Mouse (Mus musculus): Measurements from ENCODE around the gene Ucn2. TPM values are rescaled to one million over a fixed set of nuclear protein-coding genes. Genes with fewer than 3 reads are reported as not detected.

Gene Ucn2
- polyA plus RNA-seq (2015; fragmentation: Nextera tagmentation; extraction: Ambion mirVana), result not detected in 2 replicates

GRCm38 (mm10) chr9:108985710-108986109 is at the start of gene Ucn2:
Gene Ucn2 (plus strand): TSS chr9:108986010.
- TF ChIP-seq EP300 (IDR thresholded peaks at IDR 0.05) (no peak), CTCF (IDR thresholded peaks at IDR 0.05) (no peak)
- Histone ChIP-seq H3K9ac (replicated peaks; ENCODE audit: low read depth) (no peak within 1 kb of the TSS), H3K4me1 (ENCODE audit: insufficient read depth, low read depth, low read length) (peaks cover 8% of the 10 kb centered on the region; the same call in 1 of the 2 replicates), H3K4me3 (ENCODE audit: low read depth, low read length) (no peak within 1 kb of the TSS), H3K9me3 (ENCODE audit: low read length) (no peaks in the 10 kb centered on the region), H3K27ac (ENCODE audit: low read length) (no peak within 1 kb of the TSS), H3K4me2 (replicated peaks; ENCODE audit: low read depth, low read length) (no peak within 1 kb of the TSS), H3K36me3 (ENCODE audit: insufficient read depth, low read length) (no peaks in the 10 kb centered on the region), H3K27me3 (replicated peaks; ENCODE audit: insufficient read depth, low read length) (no peaks in the 10 kb centered on the region)
- 84% methylated on average over 3 of the region's 4 CpGs for WGBS
- ATAC-seq, result no peak
- no peak for DNase-seq (ENCODE audit: low spot score)

- H3K4me2 ChIP-seq (replicated peaks; ENCODE audit: low read depth, low read length), result peak within 1 kb of the TSS; percentile 81
- no peaks in the 10 kb centered on the region for H3K9me3 ChIP-seq (ENCODE audit: low read length)
- H3K4me1 ChIP-seq (ENCODE audit: insufficient read depth, low read depth, low read length), result no peaks in the 10 kb centered on the region
- TF ChIP-seq CTCF (IDR thresholded peaks at IDR 0.05) (peak; percentile 96), EP300 (IDR thresholded peaks at IDR 0.05) (no peak)
- peak within 1 kb of the TSS; percentile 87 for H3K9ac ChIP-seq (replicated peaks; ENCODE audit: low read depth)
- ATAC-seq, result peak; percentile 93
- H3K27ac ChIP-seq (ENCODE audit: low read length), result 0 out of 2 replicates have a peak within 1 kb of the TSS, but pooled peaks have one; percentile 57
- no peaks in the 10 kb centered on the region for H3K27me3 ChIP-seq (replicated peaks; ENCODE audit: insufficient read depth, low read length)
- H3K4me3 ChIP-seq (ENCODE audit: low read depth, low read length), result peak within 1 kb of the TSS; percentile 98
- H3K36me3 ChIP-seq (ENCODE audit: insufficient read depth, low read length), result peaks cover 7% of the 10 kb centered on the region
- peak; percentile 98 for DNase-seq (ENCODE audit: low spot score)
- under 1% methylated on average over 55 of the region's 58 CpGs for WGBS
Observed at GRCm38 (mm10) chr9:108936418-108937364, 49.1 kb upstream of the Ucn2 start, which contains the start of gene Uqcrc1. Gene Uqcrc1 (plus strand): TSS chr9:108936633.

GRCm38 (mm10) chr9:108945111-108945510 is 40.7 kb upstream of the Ucn2 start:
- TF ChIP-seq EP300 (IDR thresholded peaks at IDR 0.05) (no peak), CTCF (IDR thresholded peaks at IDR 0.05) (no peak)
- Histone ChIP-seq H3K4me1 (ENCODE audit: insufficient read depth, low read depth, low read length) (no peaks in the 10 kb centered on the region), H3K9me3 (ENCODE audit: low read length) (no peaks in the 10 kb centered on the region), H3K27me3 (replicated peaks; ENCODE audit: insufficient read depth, low read length) (no peaks in the 10 kb centered on the region), H3K9ac (replicated peaks; ENCODE audit: low read depth) (no peak overlapping the region), H3K4me3 (ENCODE audit: low read depth, low read length) (no peak overlapping the region), H3K27ac (ENCODE audit: low read length) (no peak overlapping the region), H3K4me2 (replicated peaks; ENCODE audit: low read depth, low read length) (no peak overlapping the region), H3K36me3 (ENCODE audit: insufficient read depth, low read length) (peaks cover 55% of the 10 kb centered on the region)
- 72% methylated on average over 9 of the region's 9 CpGs for WGBS
- DNase-seq (ENCODE audit: low spot score) (no peak), ATAC-seq (no peak)

- 87% methylated on average over 5 of the region's 5 CpGs for WGBS
- no peaks in the 10 kb centered on the region for H3K4me1 ChIP-seq (ENCODE audit: insufficient read depth, low read depth, low read length)
- no peak overlapping the region for H3K9ac ChIP-seq (replicated peaks; ENCODE audit: low read depth)
- no peaks in the 10 kb centered on the region for H3K27me3 ChIP-seq (replicated peaks; ENCODE audit: insufficient read depth, low read length)
- H3K9me3 ChIP-seq (ENCODE audit: low read length), result no peaks in the 10 kb centered on the region
- no peak overlapping the region for H3K4me2 ChIP-seq (replicated peaks; ENCODE audit: low read depth, low read length)
- peaks cover 58% of the 10 kb centered on the region for H3K36me3 ChIP-seq (ENCODE audit: insufficient read depth, low read length)
- H3K4me3 ChIP-seq (ENCODE audit: low read depth, low read length), result no peak overlapping the region
- ATAC-seq (no peak), DNase-seq (ENCODE audit: low spot score) (no peak)
- TF ChIP-seq EP300 (IDR thresholded peaks at IDR 0.05), result no peak
- no peak for TF ChIP-seq CTCF (IDR thresholded peaks at IDR 0.05)
- no peak overlapping the region for H3K27ac ChIP-seq (ENCODE audit: low read length)
Observed at GRCm38 (mm10) chr9:108945608-108946007, 40.2 kb upstream of the Ucn2 start.

DNA sequence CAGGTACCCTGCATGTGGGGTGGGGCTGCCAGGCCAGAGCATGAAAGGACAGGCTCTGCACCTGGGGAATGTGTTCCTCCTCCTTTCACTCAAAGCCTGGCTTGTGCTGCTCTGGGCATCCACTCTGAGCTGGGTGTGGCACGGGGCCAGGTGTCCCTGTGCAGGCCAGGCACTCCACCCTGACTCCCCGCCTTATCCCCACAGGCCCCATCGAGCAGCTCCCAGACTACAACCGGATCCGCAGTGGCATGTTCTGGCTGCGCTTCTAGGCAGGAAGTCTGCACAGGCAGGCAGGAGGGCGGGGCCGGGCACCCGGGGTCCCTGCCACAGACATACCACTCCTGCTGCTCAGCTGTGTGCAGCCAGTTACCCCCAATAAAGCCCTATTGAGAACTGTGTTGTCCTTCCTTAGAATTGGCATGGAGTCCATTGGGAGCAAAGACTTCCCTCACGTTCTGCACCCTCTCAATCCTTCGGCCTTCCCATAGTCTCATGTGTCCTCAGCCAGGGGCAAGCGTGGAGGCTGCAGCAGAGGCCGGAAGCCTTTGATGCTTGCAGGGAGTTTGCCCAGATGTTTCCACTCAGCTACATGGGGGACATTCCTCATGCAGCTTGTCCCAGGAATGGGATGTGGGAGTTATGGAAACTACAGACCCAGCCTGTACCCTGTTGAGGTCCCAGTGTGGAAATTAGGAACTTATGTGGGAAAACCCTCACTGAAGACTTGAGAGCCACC is 36.4 kb upstream of the Ucn2 start:
- Histone ChIP-seq H3K27ac (ENCODE audit: low read length) (peak overlapping the region; percentile 59), H3K4me1 (ENCODE audit: insufficient read depth, low read depth, low read length) (no peaks in the 10 kb centered on the region), H3K4me3 (ENCODE audit: low read depth, low read length) (no peak overlapping the region), H3K9me3 (ENCODE audit: low read length) (no peaks in the 10 kb centered on the region), H3K27me3 (replicated peaks; ENCODE audit: insufficient read depth, low read length) (no peaks in the 10 kb centered on the region), H3K4me2 (replicated peaks; ENCODE audit: low read depth, low read length) (no peak overlapping the region), H3K36me3 (ENCODE audit: insufficient read depth, low read length) (peaks cover 43% of the 10 kb centered on the region), H3K9ac (replicated peaks; ENCODE audit: low read depth) (no peak overlapping the region)
- ATAC-seq, result peak; percentile 65
- WGBS, result 52% methylated on average over 13 of the region's 13 CpGs
- no peak for TF ChIP-seq EP300 (IDR thresholded peaks at IDR 0.05)
- TF ChIP-seq CTCF (IDR thresholded peaks at IDR 0.05), result no peak
- peak; percentile 57 for DNase-seq (ENCODE audit: low spot score)

All from lung, postnatal 0 days (tissue).